Mouse (Mus musculus) C2C12 (cell line): ENCODE results near the gene Afap1. TPM values are rescaled to one million over a fixed set of nuclear protein-coding genes. Genes with fewer than 3 reads are reported as not detected.

Experiments used
- H3K27me3 ChIP-seq: one replicate; pipeline ENCODE4 v1.6.1; 2011; ENCODE audit not compliant: control insufficient read depth, insufficient read depth, insufficient read length
- H3K36me3 ChIP-seq: one replicate; pipeline ENCODE4 v1.6.1; 2011; ENCODE audit not compliant: control insufficient read depth, insufficient read depth
- H3K4me3 ChIP-seq: one replicate; pipeline ENCODE4 v1.5.1; 2011; ENCODE audit warnings: mild to moderate bottlenecking, control low read depth; ENCODE audit not compliant: poor library complexity, insufficient read depth, severe bottlenecking
- H3K79me2 ChIP-seq: one replicate; pipeline ENCODE4 v1.6.1; 2011; ENCODE audit not compliant: control insufficient read depth, insufficient read depth
- H3K79me3 ChIP-seq: one replicate; pipeline ENCODE4 v1.6.1; 2011; ENCODE audit warnings: low read depth, control low read depth
- H3ac ChIP-seq: one replicate; pipeline ENCODE3; 2011; ENCODE audit warnings: low read depth; ENCODE audit not compliant: control insufficient read depth, insufficient read length
- CEBPB ChIP-seq: IDR thresholded peaks from one replicate; pipeline ENCODE4 v1.6.1; 2011; ENCODE audit warnings: low read depth, mild to moderate bottlenecking, control low read depth, moderate library complexity
- CTCF ChIP-seq: IDR thresholded peaks from one replicate; pipeline ENCODE4 v1.5.1; 2011; ENCODE audit not compliant: control insufficient read depth, insufficient read depth, insufficient read length
- FOSL1 ChIP-seq: IDR thresholded peaks from one replicate; pipeline ENCODE4 v1.8.0; 2011; ENCODE audit warnings: mild to moderate bottlenecking, low read length; ENCODE audit not compliant: poor library complexity, insufficient read depth, severe bottlenecking
- MAX ChIP-seq: IDR thresholded peaks from one replicate; pipeline ENCODE4 v1.6.1; 2011; ENCODE audit warnings: mild to moderate bottlenecking, control low read depth
- MYOD1 ChIP-seq: IDR thresholded peaks from one replicate; pipeline ENCODE4 v1.6.1; 2011; ENCODE audit warnings: low read depth; ENCODE audit not compliant: control insufficient read depth, insufficient read length
- MYOG ChIP-seq: IDR thresholded peaks from one replicate; pipeline ENCODE4 v1.6.1; 2011; ENCODE audit not compliant: control insufficient read depth, insufficient read length; ENCODE audit errors: extremely low read depth
- USF1 ChIP-seq: IDR thresholded peaks from one replicate; pipeline ENCODE4 v1.6.1; 2011; ENCODE audit warnings: low read depth, mild to moderate bottlenecking, control low read depth, moderate library complexity
- polyA plus RNA-seq: library from polyadenylated mRNA; unstranded; fragments of >200 nt; fragmentation: generic; extraction: Trizol; gene quantifications from one replicate; pipeline ENCODE4 v1.2.1, GENCODE M21; 2012; ENCODE audit warnings: missing spikeins

Afap1 gene
- polyA plus RNA-seq, 1 experiment = 9.5 TPM

DNA sequence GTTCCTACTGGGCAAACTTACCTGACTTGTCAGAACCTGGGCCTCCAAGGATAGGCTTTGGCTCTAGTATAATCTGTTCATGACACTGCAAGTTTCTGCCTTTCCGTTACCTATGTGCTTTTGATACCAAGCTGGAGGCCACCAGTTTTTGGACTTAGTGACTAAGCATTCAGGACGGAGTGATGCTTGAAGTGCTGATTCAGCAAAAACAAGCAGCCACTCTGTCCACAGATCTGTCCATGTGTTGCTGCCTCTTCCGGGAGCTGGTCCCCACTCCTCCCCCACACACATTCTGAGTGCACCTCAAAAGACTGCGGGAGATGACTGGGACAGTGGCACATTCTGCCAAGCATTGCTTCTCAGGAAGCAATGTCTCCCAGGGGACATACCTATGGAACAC is 116.3 kb downstream of the Afap1 start:
- Histone ChIP-seq H3K4me3 (no peak overlapping the region), H3ac (no peak overlapping the region), H3K79me2 (no peaks in the 10 kb centered on the region), H3K36me3 (no peaks in the 10 kb centered on the region), H3K27me3 (no peaks in the 10 kb centered on the region), H3K79me3 (no peaks in the 10 kb centered on the region)
- TF ChIP-seq MYOG (no peak), MYOD1 (no peak), USF1 (no peak), FOSL1 (no peak), CEBPB (no peak), CTCF (no peak), MAX (no peak)

DNA sequence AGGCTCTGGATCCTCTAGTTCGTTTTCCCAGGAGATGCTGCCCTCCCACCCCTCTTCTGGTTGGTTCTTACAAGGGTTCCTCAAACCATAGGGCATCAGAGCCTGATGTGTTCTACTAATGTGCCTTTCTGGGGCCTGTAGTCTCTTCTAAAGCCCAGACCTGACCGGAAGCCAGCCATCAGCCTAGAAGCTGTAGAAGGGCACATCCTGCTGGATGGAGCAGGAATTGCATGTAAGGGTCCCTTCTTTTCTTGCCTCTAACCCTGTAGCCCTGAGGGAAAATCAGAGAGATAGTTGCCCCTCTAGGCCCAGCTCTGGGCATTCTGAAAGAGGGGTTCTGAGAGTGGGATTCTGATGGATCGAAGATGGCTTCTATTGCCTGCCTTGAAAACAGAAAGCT is 125.2 kb downstream of the Afap1 start:
- TF ChIP-seq MYOD1 (no peak), USF1 (no peak), MYOG (no peak), MAX (no peak), CTCF (no peak), FOSL1 (no peak)
- no peaks in the 10 kb centered on the region for H3K36me3 ChIP-seq
- H3ac ChIP-seq = no peak overlapping the region
- H3K27me3 ChIP-seq = no peaks in the 10 kb centered on the region
- no peak overlapping the region for H3K4me3 ChIP-seq
- no peaks in the 10 kb centered on the region for H3K79me2 ChIP-seq
- H3K79me3 ChIP-seq = no peaks in the 10 kb centered on the region

DNA sequence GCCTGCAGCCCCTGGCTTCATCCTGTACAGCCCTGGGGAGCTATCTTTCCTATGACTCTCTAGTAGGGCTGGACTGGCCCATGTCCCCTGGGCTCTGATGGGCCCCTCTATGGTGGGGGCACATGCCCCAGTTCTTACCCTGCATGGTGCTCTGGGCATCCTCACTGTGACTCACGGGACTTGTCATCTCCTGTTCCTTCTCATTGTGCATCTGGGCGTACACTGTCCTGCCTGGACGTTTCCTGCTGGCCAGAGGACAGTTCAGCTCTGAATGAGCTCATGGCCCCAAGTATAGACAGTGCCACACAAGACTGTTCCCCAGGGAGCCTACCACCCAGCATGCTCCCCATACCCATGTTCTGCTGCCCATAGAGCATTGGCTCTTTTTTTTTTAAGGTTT is 128.0 kb downstream of the Afap1 start:
- no peaks in the 10 kb centered on the region for H3K79me3 ChIP-seq
- H3K36me3 ChIP-seq = no peaks in the 10 kb centered on the region
- H3ac ChIP-seq = no peak overlapping the region
- no peak overlapping the region for H3K4me3 ChIP-seq
- H3K79me2 ChIP-seq = no peaks in the 10 kb centered on the region
- no peaks in the 10 kb centered on the region for H3K27me3 ChIP-seq
- TF ChIP-seq USF1 = no peak
- no peak for TF ChIP-seq CTCF
- TF ChIP-seq CEBPB = no peak
- TF ChIP-seq MAX = no peak
- no peak for TF ChIP-seq MYOD1
- TF ChIP-seq FOSL1 = no peak
- TF ChIP-seq MYOG = no peak

DNA sequence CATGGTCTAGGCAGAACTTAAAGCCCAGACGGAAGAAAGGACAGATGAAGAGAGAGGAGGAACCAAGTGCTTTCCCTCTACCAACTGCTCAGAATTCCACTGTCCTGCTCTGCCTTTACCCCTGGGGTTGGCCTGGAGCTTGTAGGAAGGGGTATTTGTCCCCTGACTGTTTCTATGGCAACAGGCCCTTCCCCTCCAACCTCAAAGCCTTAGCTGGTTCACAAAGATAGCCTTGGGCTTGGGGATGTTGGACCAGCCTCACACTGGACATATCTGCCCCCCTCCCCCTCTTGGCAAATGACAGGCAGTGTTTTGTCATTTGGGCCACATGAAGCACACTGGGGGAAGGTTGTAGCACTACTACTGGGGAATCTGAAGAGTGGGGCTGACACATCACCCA is 129.2 kb downstream of the Afap1 start:
- TF ChIP-seq MYOG (no peak), CEBPB (no peak), USF1 (no peak), MAX (no peak), FOSL1 (no peak), MYOD1 (no peak), CTCF (no peak)
- Histone ChIP-seq H3K4me3 (no peak overlapping the region), H3K27me3 (no peaks in the 10 kb centered on the region), H3K79me3 (no peaks in the 10 kb centered on the region), H3K79me2 (no peaks in the 10 kb centered on the region), H3K36me3 (no peaks in the 10 kb centered on the region), H3ac (no peak overlapping the region)

DNA sequence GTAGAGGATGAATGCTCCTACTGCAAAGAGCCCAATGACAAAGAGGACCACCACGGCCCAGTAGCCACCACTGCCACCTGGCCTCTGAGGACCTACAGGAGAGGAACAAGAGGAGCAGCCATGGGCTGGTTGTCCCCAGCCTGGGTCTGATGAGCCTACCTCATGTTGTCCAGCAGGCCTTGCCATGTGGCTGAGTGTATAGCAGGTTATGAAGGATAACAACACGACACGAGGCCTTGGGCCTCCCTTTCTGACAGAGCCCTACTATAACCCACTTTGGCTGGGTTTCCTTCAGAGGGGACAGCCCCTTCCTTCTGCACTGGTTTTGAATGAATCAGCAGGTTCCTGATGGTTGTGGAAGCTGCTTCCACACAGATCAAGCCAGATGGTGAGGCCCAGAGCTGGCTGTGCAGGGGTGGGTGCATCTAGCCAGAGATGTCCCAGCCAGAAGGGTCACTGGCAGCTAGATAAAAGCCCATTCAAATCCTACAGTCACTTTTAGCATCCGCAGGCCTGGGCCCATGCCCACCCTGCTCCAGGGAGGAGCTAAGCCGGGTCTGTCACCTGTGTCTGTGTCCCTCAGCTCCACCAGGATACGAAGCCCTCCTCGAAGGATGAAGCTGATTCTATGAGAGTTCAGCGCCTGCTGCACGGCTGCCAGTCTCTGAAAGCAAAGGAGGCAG is 131.0 kb downstream of the Afap1 start:
- Histone ChIP-seq H3K27me3 (no peaks in the 10 kb centered on the region), H3K79me2 (no peaks in the 10 kb centered on the region), H3K79me3 (no peaks in the 10 kb centered on the region), H3K36me3 (no peaks in the 10 kb centered on the region), H3ac (no peak overlapping the region), H3K4me3 (no peak overlapping the region)
- TF ChIP-seq CEBPB = no peak
- TF ChIP-seq USF1 = no peak
- TF ChIP-seq FOSL1 = no peak
- TF ChIP-seq CTCF = no peak
- no peak for TF ChIP-seq MYOD1
- TF ChIP-seq MYOG = no peak
- no peak for TF ChIP-seq MAX

DNA sequence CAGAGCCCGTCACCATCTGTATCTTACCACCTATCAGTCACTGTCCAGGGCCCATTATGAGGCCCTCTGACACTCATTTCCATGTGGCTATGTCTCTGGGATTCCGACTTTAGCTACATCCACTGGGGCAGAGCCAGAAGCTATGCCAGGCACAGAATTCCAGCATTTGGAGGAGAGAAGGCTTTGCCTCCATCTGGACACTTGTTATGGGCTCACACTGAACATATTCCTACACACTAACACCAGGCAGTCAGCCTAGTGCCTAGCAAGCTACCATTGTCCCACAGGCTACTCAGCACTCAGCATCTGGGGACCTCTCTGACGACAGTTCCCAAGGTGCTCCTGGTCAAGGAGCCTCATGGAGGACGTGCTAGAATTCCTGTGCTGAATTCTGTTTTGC is 132.0 kb downstream of the Afap1 start:
- no peaks in the 10 kb centered on the region for H3K79me3 ChIP-seq
- no peaks in the 10 kb centered on the region for H3K79me2 ChIP-seq
- H3ac ChIP-seq = no peak overlapping the region
- no peaks in the 10 kb centered on the region for H3K36me3 ChIP-seq
- TF ChIP-seq MYOG (no peak), USF1 (no peak)
- H3K27me3 ChIP-seq = no peaks in the 10 kb centered on the region
- H3K4me3 ChIP-seq = no peak overlapping the region
